Mouse (Mus musculus): Measurements from ENCODE around the gene Stpg3.

DNA sequence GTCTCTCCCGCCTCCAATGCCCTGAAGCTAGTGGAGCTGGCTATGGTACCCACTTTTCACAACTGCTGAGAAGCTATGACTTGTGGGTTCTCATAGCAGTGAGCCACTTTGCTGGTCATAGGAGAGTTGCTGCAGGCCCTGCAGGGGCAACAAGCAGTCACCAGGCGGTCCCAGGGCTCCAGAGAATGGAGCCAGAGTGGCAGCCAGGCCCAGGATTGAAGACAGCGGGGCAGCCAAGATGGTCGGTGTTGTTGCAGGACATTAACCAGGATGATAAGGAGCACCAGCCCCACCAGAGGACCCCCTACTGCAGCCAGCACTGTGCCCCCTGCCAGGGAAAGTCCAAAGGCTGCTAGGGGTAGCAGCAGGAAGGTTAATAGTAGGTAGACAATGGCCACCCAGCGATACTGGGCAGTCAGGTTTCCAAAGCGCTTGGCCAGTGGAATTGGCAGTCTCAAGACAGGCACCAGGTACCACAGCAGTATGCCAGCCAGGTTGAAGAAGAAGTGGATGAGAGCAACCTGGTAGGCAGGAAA lies 14.6 kb upstream of the Stpg3 start:
- TF ChIP-seq GATA1 (IDR thresholded peaks at IDR 0.05; ENCODE audit: borderline replicate concordance, low read length) (no peak), FLI1 (IDR thresholded peaks at IDR 0.05; ENCODE audit: low read length) (no peak)

Measured in megakaryocyte, embryonic 14.5 days (primary cell).